Mouse (Mus musculus): ENCODE measurements at regions not wholly inside any gene's neighbourhood (a gene's known extent, or its start where the extent isn't known, plus 50 kb on each side); places are given as distances from the start of the nearest gene placed in this dataset.

GRCm38 (mm10) chr14:89308506-89308905 is 837.3 kb upstream of the Pcdh20 start:
- ATAC-seq (ENCODE audit: insufficient read depth, low read depth), result no peak
- no peak overlapping the region for H3K27ac ChIP-seq (ENCODE audit: low read depth)
- DNase-seq (ENCODE audit: low spot score), result no peak
- H3K4me2 ChIP-seq (ENCODE audit: low read depth, low read length), result no peak overlapping the region
- no peaks in the 10 kb centered on the region for H3K36me3 ChIP-seq (replicated peaks; ENCODE audit: control insufficient read depth, insufficient read depth, low read length)
- TF ChIP-seq CTCF (IDR thresholded peaks at IDR 0.05; ENCODE audit: low read depth) (no peak), EP300 (IDR thresholded peaks at IDR 0.05; ENCODE audit: low read depth) (no peak)
- H3K4me1 ChIP-seq (ENCODE audit: control insufficient read depth, insufficient read depth), result no peaks in the 10 kb centered on the region
- 62% methylated on average over 1 of the region's 1 CpGs for WGBS
- H3K9ac ChIP-seq (replicated peaks; ENCODE audit: low read depth, low read length), result no peak overlapping the region
- H3K4me3 ChIP-seq (ENCODE audit: low read depth, low read length), result no peak overlapping the region
- no peaks in the 10 kb centered on the region for H3K27me3 ChIP-seq (ENCODE audit: control insufficient read depth, insufficient read depth, low read length)
- H3K9me3 ChIP-seq (replicated peaks; ENCODE audit: control insufficient read depth, low read length), result no peaks in the 10 kb centered on the region

Measured in heart, postnatal 0 days (tissue).